Mouse (Mus musculus): ENCODE measurements around the gene L3mbtl4. TPM values are rescaled to one million over a fixed set of nuclear protein-coding genes. Genes with fewer than 3 reads are reported as not detected.

Gene L3mbtl4
- 0.01 and 0.02 TPM in 2 replicates for polyA plus RNA-seq (2012; rRNA removed)

GRCm38 (mm10) chr17:68273527-68273926 is at the start of gene L3mbtl4:
L3mbtl4 (plus strand) TSS chr17:68273797.

GRCm38 (mm10) chr17:68826323-68826722 is 552.7 kb downstream of the L3mbtl4 start, which contains the start of gene Tmem200c:
Tmem200c (plus strand) TSS chr17:68826623.

Data from liver, embryonic 18 days (tissue).